Comparison of ENCODE assay signal across 13 mouse cellular contexts in the genomic region with DNA sequence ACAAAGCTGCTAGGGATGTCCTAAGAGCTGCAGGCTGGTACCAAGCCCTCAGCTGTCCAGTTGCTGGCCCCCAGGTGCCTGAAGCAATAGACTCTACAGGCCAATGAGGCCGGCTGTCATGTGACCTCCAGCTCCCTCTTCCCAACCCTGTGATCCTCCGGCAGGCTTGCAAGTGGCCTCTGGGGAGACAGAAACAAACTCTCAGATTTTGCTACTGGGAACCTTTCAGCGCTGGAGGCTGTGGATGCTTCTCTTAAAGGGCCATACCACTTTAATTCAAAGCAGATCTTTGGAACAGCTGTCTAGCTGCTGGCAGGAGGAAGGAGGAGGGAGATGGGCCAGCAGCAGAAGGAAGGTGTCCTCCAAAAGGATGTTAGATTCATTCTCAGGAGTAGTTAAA. TPM values are rescaled to one million over a fixed set of nuclear protein-coding genes. Genes with fewer than 3 reads are reported as not detected.
DNase-seq lines count a peak whose midpoint lies in the region; TF ChIP-seq lines count a peak whose summit lies in the region.
"Had no signal": no experiment of that assay in that cellular context is flagged by ENCODE, and none has a peak within 500 bp of the region (broad histone marks: within the 10 kb centered on the region; RNA-seq: fewer than 3 reads in every experiment).

No protein-coding gene starts in this region.

- no peaks in the 10 kb centered on the region for H3K36me3 ChIP-seq in heart, embryonic 10.5 days
- H3K36me3 ChIP-seq in E14TG2a.4 (ENCODE audit: insufficient read depth, low read length): no peaks in the 10 kb centered on the region
- H3K36me3 ChIP-seq in limb, embryonic 10.5 days: no peaks in the 10 kb centered on the region

- peak; percentile 86 for DNase-seq in heart, embryonic 10.5 days (ENCODE audit: low spot score)
- no peak for DNase-seq in heart, postnatal 25 days (ENCODE audit: low spot score)
- peak; percentile 62 for DNase-seq in ZHBTc4 (ENCODE audit: low read depth, low spot score)
- no peak for DNase-seq in limb, embryonic 10.5 days (ENCODE audit: low spot score)
- no peak for DNase-seq in urinary bladder, postnatal 14 days (ENCODE audit: low spot score)
- DNase-seq in adrenal gland, postnatal 10 days: no peak
- no peak for DNase-seq in frontal cortex, postnatal 25 days (ENCODE audit: low spot score in 2 of 2)
- DNase-seq: cerebellum, postnatal 10 days; kidney, postnatal 10 days had no signal

- peaks cover 50% of the 10 kb centered on the region for H3K27me3 ChIP-seq in heart, embryonic 10.5 days (ENCODE audit: insufficient read depth, poor library complexity, severe bottlenecking)
- H3K27me3 ChIP-seq in E14TG2a.4 (ENCODE audit: insufficient read depth, low read length): no peaks in the 10 kb centered on the region
- peaks cover 30% of the 10 kb centered on the region for H3K27me3 ChIP-seq in limb, embryonic 10.5 days (ENCODE audit: low read depth, poor library complexity, severe bottlenecking)

- no peaks in the 10 kb centered on the region for H3K9me3 ChIP-seq in heart, embryonic 10.5 days
- no peaks in the 10 kb centered on the region for H3K9me3 ChIP-seq in E14TG2a.4 (ENCODE audit: low read length)
- no peaks in the 10 kb centered on the region for H3K9me3 ChIP-seq in limb, embryonic 10.5 days (replicated peaks)

- intact Hi-C loops in heart, postnatal 25 days (cut with DNase I): no loop called here

- no peak for TF ChIP-seq CTCF in E14TG2a.4 (conservative IDR thresholded peaks at IDR 0.05; ENCODE audit: low read length)

- H3K4me3 ChIP-seq in heart, embryonic 10.5 days: no peak overlapping the region
- peak overlapping the region; percentile 43 for H3K4me3 ChIP-seq in E14TG2a.4 (replicated peaks; ENCODE audit: low read length)
- peak overlapping the region; percentile 17; the same call in 1 of the 2 replicates for H3K4me3 ChIP-seq in limb, embryonic 10.5 days

- WGBS in heart, embryonic 10.5 days: 3% methylated on average over 3 of the region's 3 CpGs
- 0% methylated on average over 3 of the region's 3 CpGs for WGBS in limb, embryonic 10.5 days

- H3K27ac ChIP-seq in heart, embryonic 10.5 days: peak overlapping the region; percentile 29; the same call in 1 of the 2 replicates
- peak overlapping the region; percentile 53; the same call in 1 of the 2 replicates for H3K27ac ChIP-seq in limb, embryonic 10.5 days

- peaks cover 15% of the 10 kb centered on the region for H3K4me1 ChIP-seq in heart, embryonic 10.5 days
- peaks cover 92% of the 10 kb centered on the region for H3K4me1 ChIP-seq in E14TG2a.4 (replicated peaks; ENCODE audit: low read depth, low read length)
- H3K4me1 ChIP-seq in limb, embryonic 10.5 days: peaks cover 17% of the 10 kb centered on the region

RNA-seq across cellular contexts. Expression of gene Notum, which starts 5.6 kb away (rescaled TPM):
- 1.6 and 5.8 TPM in 2 replicates for polyA plus RNA-seq in heart, embryonic 10.5 days (2016; fragmentation: Nextera tagmentation; extraction: Ambion mirVana)
- total RNA-seq in heart, postnatal 25 days (2021): under 1 TPM in 1 of 2 experiments, not detected in 1; 0.20 TPM
- 9.1 and 10.1 TPM in 2 replicates for polyA plus RNA-seq in limb, embryonic 10.5 days (2016; fragmentation: Nextera tagmentation; extraction: Ambion mirVana)
- total RNA-seq in adrenal gland, postnatal 10 days (2021): 10 to 100 TPM; 12.4 to 13.3 TPM
- total RNA-seq: megakaryocyte, adult 5-6 weeks; neutrophil, adult 5-6 weeks had no signal

RNA-seq across cellular contexts. Expression of gene Aspscr1, which starts 6.2 kb away (rescaled TPM):
- 127 and 134 TPM in 2 replicates for polyA plus RNA-seq in heart, embryonic 10.5 days (2016; fragmentation: Nextera tagmentation; extraction: Ambion mirVana)
- 10 to 100 TPM; 33.0 to 33.9 TPM for total RNA-seq in heart, postnatal 25 days (2021)
- polyA plus RNA-seq in limb, embryonic 10.5 days (2016; fragmentation: Nextera tagmentation; extraction: Ambion mirVana): 166 and 171 TPM in 2 replicates
- total RNA-seq in adrenal gland, postnatal 10 days (2021): 10 to 100 TPM; 67.9 to 81.5 TPM

RNA-seq across cellular contexts. Expression of gene Myadml2, which starts 18.7 kb away (rescaled TPM):
- polyA plus RNA-seq in heart, embryonic 10.5 days (2016; fragmentation: Nextera tagmentation; extraction: Ambion mirVana): 6.7 and 9.3 TPM in 2 replicates
- 10 to 100 TPM; 78.3 to 78.8 TPM for total RNA-seq in heart, postnatal 25 days (2021)
- polyA plus RNA-seq in limb, embryonic 10.5 days (2016; fragmentation: Nextera tagmentation; extraction: Ambion mirVana): not detected in 2 replicates
- 1 to 10 TPM; 3.2 to 7.6 TPM for total RNA-seq in adrenal gland, postnatal 10 days (2021)
- total RNA-seq: megakaryocyte, adult 5-6 weeks; neutrophil, adult 5-6 weeks had no signal
- polyA plus RNA-seq: intestine, embryonic 14.5 days had no signal

RNA-seq across cellular contexts. Expression of gene Pycr1, which starts 23.0 kb away (rescaled TPM):
- 28.5 and 29.9 TPM in 2 replicates for polyA plus RNA-seq in heart, embryonic 10.5 days (2016; fragmentation: Nextera tagmentation; extraction: Ambion mirVana)
- 1 to 10 TPM; 1.6 to 2.3 TPM for total RNA-seq in heart, postnatal 25 days (2021)
- polyA plus RNA-seq in limb, embryonic 10.5 days (2016; fragmentation: Nextera tagmentation; extraction: Ambion mirVana): 40.6 TPM in 2 replicates
- 1 to 10 TPM; 5.1 to 5.2 TPM for total RNA-seq in adrenal gland, postnatal 10 days (2021)
- total RNA-seq: neutrophil, adult 5-6 weeks had no signal

RNA-seq across cellular contexts. Expression of gene Mafg, which starts 33.2 kb away (rescaled TPM):
- 22.7 and 28.2 TPM in 2 replicates for polyA plus RNA-seq in heart, embryonic 10.5 days (2016; fragmentation: Nextera tagmentation; extraction: Ambion mirVana)
- 10 to 100 TPM; 38.7 to 42.1 TPM for total RNA-seq in heart, postnatal 25 days (2021)
- 25.9 and 28.1 TPM in 2 replicates for polyA plus RNA-seq in limb, embryonic 10.5 days (2016; fragmentation: Nextera tagmentation; extraction: Ambion mirVana)
- total RNA-seq in adrenal gland, postnatal 10 days (2021): 10 to 100 TPM; 41.1 to 46.5 TPM

Comparison
In these comparisons a context has a peak if more than half of its experiments do, and no peak if none do; other contexts are left out.
1. DNase-seq: peak in heart, embryonic 10.5 days (single experiment) and ZHBTc4 (single experiment); none in heart, postnatal 25 days (single experiment), limb, embryonic 10.5 days (single experiment), urinary bladder, postnatal 14 days (single experiment), adrenal gland, postnatal 10 days (single experiment) and frontal cortex, postnatal 25 days (0 of 2).
2. RNA of gene Notum, which starts 5.6 kb away (total RNA-seq): 12.4 to 13.3 TPM in adrenal gland, postnatal 10 days; 0.20 TPM in heart, postnatal 25 days; every median in the first group is over 10 times any median in the second.
3. RNA of gene Myadml2, which starts 18.7 kb away (total RNA-seq): 78.3 to 78.8 TPM in heart, postnatal 25 days; 3.2 to 7.6 TPM in adrenal gland, postnatal 10 days; every median in the first group is over 4 times any median in the second.